Mouse (Mus musculus) cerebellum, adult (tissue): ENCODE data around the gene Hs3st6.
"Not testable (repeated sequence)": the region's sequence is repeated elsewhere in the genome, so short reads cannot be mapped to it uniquely, and the experiment has no call there.

Source experiments
- ATAC-seq: cut with Nextera tagmentation; 2 replicates; pipeline ENCODE4 v1.9.2; 2017; ENCODE audit warnings: mild to moderate bottlenecking, moderate library complexity, mixed read lengths; ENCODE audit not compliant: insufficient number of reproducible peaks, low FRiP score, low TSS enrichment

Gene Hs3st6

DNA sequence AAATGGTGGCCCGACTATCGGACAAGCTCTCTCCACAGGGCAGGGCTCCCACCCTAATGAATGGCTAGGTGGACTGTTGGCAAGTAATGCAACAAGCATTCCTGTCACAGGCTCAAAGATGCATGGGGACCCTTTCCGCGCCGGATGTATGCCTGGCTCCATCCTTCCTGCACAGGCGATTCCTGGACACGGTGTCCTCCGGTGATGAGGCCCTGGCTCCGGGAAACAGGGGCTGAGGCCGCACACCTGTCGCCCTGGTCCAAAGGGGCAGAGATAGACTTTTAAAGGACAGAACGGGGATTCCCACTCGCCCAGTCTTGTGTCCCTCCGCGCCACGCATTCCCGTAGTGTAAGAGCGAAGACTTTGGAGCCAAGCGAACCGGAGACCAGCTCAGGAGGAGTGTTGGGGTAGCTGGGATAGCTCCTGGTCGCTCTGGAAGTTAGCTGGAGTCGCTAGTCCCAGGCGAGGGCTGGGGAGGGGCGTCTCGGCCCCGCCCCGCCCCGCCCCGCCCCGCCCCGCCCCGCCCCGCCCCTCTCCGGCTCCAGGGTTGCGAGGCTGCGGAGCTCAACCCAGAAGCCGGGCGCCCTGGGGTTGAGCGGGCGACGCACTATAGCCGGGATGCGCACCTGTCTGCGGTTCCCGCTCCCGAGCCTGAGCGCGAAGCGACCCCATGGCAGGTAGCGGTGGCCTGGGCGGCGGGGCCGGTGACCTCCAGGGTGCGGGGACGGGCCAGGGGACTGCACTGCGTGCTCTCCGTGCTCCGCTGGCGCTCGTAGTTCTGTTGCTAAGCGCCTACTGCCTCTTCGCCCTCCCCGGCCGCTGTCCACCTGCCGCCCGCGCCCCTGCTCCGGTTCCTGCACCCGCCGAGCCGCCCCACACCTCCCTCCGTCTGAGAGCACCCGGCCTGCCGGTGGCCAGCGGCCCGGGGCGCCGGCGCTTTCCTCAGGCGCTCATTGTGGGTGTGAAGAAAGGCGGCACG, at the start of gene Hs3st6:
Hs3st6 (plus strand) TSS at position 574 of the 980 bp plus-strand sequence.
- ATAC-seq = no peak

GRCm38 (mm10) chr17:24705821-24706220, 47.0 kb upstream of the Hs3st6 start:
- ATAC-seq = no peak

DNA sequence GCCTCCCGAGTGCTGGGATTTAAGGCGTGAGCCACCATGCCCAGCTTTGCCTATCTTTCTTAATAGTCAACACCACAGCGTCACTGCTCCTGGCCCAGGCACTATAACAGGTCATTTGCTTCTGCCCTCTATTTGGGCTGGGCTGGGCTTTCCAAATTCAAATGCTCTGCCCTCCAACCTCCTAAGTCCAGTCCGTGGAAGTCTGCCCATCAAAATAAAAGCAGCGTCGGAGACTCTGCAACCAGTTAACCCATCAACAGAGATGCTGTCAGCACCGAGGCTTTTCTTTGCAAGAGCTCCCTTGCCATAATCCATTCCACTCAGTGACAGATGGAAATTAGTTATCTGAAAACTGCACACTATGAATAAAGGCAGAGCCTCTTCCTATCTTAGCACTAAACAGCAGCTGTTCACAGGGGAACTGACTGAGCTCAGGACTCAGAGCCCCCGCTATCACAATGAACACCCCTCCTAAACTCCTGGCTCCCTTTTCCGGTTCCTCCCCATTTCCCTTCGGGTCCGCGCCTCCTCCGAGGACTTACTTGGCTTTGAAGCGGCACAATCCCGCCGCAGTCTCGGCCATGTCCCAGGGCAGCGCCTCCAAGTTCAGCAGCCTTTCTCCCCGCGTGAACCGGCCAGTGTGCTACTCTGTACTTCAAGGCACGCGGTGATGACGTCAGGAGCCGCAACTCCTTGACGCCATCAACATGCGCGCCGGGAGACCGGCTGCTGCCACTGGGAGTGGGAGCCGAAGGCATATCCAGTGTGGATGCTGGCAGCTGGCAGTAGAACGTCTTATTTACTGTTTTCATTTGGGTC, 45.6 kb upstream of the Hs3st6 start, which contains the start of gene Tbl3:
Tbl3 (minus strand) TSS at position 679 of the 819 bp plus-strand sequence.
- peak; percentile 64; the same call in 1 of the 2 replicates for ATAC-seq

- ATAC-seq = no peak
Measured at GRCm38 (mm10) chr17:24707801-24708425, 44.9 kb upstream of the Hs3st6 start.

- no peak for ATAC-seq
Measured at GRCm38 (mm10) chr17:24708646-24709045, 44.1 kb upstream of the Hs3st6 start.

GRCm38 (mm10) chr17:24715556-24715955, 37.2 kb upstream of the Hs3st6 start:
- ATAC-seq = no peak

DNA sequence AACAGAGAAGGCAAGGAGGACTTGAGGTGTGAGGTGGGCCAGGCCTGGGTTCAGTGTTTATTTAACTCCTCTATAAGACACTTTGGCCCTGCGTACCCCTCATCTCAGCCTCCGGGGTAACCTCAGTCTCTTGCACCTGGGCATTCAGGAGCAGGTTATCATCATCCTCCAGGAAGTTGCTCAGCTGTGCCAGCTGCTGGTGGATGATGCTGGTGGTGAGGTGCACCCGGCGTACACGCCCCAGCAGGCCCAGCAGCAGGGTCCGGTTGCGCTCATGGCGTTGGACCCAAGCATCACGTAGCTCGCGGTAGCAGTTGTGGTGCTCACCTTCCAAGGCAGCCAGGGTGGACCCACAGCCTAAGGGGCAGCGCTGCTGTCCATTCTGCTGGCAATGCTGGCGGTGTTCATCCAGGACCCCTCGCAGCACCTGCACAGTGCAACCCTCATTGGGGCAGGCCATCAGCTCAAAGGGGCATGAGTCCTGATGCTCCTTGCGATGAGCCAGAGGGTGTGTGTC, 36.6 kb upstream of the Hs3st6 start:
- ATAC-seq = no peak

DNA sequence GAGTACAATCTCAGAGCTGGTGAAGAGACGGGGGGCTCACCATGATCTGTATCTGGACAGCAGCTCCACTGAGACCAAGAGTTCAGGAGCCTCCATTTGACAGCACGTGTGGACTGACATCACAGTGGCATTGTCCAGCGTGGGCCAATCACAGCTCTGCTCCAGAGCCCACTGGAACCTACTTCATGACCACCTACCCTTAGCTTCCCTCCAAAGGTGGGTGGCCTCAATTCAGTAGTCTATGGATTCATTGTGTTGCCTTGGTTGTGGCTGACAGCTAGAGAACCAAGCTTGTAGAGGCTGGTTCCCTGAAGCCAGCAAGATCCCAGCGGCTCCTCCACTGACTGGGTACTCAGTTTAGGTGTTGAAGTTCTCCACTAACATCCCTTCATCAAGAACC, 34.8 kb upstream of the Hs3st6 start, which contains the start of the genes Rnf151 and Rps2:
Rnf151 (minus strand) TSS at position 121 of the 400 bp plus-strand sequence.
Rps2 (plus strand) TSS at position 174 of the 400 bp plus-strand sequence.
- ATAC-seq = no peak

GRCm38 (mm10) chr17:24718938-24719337, 33.9 kb upstream of the Hs3st6 start:
- not testable (repeated sequence) for ATAC-seq

DNA sequence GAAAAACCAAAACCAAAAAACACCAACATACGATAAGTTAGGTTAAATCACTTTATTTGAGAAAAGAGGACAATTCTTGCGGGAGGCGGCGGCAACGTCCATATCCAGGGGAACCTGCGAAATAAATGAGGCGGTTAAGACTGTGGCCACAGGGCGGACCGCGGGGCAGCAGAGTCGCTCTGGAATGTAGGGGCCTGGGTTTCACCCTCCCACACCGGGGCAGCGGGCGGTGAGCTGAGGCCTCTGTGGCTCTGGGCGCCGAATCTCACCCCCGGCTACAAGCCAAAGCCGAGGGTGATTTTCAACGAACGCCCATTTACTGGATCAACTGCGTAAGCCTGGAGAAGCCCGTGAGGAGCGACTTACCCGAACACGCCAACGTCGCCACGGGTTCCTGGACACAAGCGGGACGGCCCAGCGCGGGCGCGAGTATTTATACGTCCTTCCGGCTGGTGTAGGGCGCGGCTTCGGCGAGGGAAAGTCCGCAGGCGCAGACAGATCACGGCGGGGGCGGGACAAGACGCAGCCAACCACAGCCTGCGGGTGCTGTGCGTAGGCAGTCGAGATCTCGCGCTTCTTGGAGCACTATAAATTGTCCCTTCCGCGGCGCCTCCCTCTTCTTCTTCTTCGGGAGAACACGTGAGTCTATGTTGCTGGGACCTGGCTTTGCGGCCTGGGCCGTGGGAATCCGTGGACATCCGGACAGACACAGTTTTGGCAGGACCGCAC, 33.1 kb upstream of the Hs3st6 start:
- peak; percentile 91 for ATAC-seq

DNA sequence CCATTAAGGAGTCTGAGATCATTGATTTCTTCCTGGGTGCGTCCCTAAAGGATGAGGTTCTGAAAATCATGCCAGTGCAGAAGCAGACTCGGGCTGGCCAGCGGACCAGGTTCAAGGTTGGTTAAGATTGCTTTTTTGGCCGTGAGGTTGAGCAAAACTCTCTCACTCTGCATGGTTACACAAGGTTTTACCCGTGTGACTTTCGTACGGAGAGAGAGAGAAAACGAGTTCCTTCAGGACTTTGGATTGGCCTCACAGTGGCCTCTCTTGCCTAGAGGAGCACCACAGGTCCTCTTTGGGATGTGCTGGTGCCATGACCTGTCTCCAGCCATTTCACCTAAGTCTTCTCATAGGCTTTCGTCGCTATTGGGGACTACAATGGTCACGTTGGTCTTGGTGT, 32.2 kb upstream of the Hs3st6 start:
- ATAC-seq = not testable (repeated sequence)

- ATAC-seq = not testable (repeated sequence)
Measured at GRCm38 (mm10) chr17:24721383-24721955, 31.3 kb upstream of the Hs3st6 start.

- ATAC-seq = no peak
Measured at GRCm38 (mm10) chr17:24722220-24722924, 30.4 kb upstream of the Hs3st6 start.

GRCm38 (mm10) chr17:24723122-24723880, 29.5 kb upstream of the Hs3st6 start:
- no peak for ATAC-seq

DNA sequence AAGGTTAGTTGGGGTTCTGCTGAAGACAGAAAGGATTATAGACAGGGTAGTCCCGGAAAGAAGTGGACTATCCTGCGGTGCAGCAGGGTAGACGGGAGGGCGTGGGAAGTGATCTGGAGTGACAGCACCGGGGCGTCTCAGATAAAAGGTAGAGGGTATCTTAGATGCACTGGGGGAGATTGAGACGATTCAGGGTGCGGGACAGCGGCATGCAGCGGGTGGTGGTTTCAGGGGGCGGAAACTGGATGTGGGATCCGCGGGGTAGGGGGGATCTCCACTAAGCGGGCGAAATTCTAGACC, 29.0 kb upstream of the Hs3st6 start:
- no peak; the same call in 1 of the 2 replicates for ATAC-seq

DNA sequence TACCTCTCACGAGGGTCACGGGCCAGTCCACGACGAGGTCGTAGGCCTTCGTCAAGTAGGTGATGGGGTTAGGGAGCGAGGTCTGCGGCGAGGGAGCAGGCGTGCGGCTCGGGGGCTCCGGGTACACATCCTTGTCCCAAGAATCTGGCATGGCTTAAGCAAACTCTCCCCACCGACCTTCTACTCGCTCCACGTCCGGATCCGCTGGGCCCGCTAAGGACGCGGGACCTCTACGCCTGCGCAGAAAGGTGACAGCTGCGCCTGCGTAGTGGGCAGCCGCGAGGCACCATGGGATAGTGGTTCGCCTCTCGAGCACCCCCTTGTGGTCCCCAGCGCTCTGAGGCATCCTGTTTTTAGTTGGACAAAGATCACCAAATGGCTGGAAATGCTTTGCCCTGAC, 28.6 kb upstream of the Hs3st6 start, which contains the start of gene Ndufb10:
Ndufb10 (minus strand) TSS at position 295 of the 400 bp plus-strand sequence.
- ATAC-seq = peak; percentile 79

GRCm38 (mm10) chr17:24725637-24726390, 27.0 kb upstream of the Hs3st6 start:
- no peak for ATAC-seq
